Mouse (Mus musculus) cortical plate, adult 2 months (tissue): Measurements from ENCODE around the gene 9830107B12Rik.

Experiments used
- CTCF ChIP-seq: fragments of 200-500 bp; IDR thresholded peaks from 2 replicates; pipeline ENCODE4 v1.5.1; 2011; ENCODE audit warnings: mild to moderate bottlenecking, control low read depth, low read length; ENCODE audit not compliant: insufficient read depth; ENCODE audit errors: extremely low read depth
- POLR2A ChIP-seq: fragments of 200-500 bp; IDR thresholded peaks from 2 replicates; pipeline ENCODE4 v1.6.1; 2011; ENCODE audit warnings: mild to moderate bottlenecking, low read length, control low read depth; ENCODE audit not compliant: insufficient read depth; ENCODE audit errors: extremely low read depth

- TF ChIP-seq CTCF (no peak), POLR2A (no peak)
These were observed 37.5 kb downstream of the 9830107B12Rik start for GRCm38 (mm10) chr17:48108520-48108919.
